Mouse (Mus musculus) cerebellum, adult 11-12 months (tissue): ENCODE results near the gene Sebox.

Experiments
- DNase-seq: peaks from one replicate; pipeline ENCODE4 v3.0.0; 2022

Gene Sebox

GRCm38 (mm10) chr11:78502909-78503650 lies at the start of gene Sebox:
TSS of gene Sebox (plus strand) at chr11:78503447.
- peak; percentile 93 for DNase-seq

DNA sequence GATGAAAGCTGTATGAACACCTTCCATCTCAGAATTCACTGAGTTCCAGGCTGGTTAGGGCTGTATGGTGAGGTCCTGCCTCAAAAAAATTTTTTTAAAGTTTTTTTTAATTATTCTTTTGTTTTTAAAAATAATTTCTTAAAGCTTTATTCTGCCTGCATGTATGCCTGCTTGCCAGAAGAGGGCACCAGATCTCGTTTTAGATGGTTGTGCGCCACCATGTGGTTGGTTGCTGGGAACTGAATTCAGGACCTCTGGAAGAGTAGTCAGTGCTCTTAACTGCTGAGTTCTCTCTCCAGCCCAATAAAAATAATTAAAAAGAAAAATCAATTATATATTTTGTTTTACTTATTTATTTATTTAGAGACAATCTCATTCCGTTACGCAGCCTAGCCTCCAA lies 49.6 kb upstream of the Sebox start:
- no peak for DNase-seq

- DNase-seq, result no peak
Measured at GRCm38 (mm10) chr11:78454276-78454675, 49.0 kb upstream of the Sebox start.

DNA sequence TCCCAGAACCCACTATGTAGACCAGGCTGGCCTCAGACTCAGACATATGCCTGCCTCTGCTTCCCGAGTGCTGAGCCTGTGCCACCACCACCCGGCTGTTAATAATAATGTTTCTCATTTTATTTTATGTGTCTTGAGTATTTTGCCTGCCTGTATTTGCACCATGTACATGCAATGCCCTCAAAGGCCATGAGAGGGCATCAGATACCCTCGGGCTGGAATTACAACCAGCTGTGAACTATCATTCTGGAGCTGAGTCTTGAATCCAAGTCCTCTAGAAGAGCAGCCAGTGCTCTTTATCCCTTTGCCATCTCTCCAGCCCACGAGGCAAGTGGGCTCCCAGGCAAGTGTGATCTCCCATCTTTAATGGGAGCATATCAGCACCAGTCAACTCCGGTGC lies 47.9 kb upstream of the Sebox start:
- DNase-seq, result no peak

DNA sequence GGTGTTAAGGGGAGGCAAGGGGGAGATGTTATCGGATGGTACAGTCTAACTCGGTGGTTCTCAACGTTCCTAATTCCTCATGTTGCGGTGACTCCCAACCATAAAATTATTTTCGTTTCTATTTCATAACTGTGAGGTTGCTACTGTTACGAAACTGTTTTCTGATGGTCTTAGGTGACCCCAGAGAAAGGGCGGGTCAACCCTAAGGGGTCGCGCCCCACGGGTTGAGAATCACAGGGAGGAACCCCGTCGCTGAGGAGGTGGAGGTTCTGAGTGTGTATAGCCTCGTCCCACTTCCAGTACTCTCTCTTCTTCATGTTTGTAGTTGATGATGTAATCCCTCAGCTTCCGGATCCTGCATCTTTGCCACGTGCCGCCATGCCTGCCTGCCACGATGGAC lies 44.5 kb upstream of the Sebox start:
- no peak for DNase-seq

DNA sequence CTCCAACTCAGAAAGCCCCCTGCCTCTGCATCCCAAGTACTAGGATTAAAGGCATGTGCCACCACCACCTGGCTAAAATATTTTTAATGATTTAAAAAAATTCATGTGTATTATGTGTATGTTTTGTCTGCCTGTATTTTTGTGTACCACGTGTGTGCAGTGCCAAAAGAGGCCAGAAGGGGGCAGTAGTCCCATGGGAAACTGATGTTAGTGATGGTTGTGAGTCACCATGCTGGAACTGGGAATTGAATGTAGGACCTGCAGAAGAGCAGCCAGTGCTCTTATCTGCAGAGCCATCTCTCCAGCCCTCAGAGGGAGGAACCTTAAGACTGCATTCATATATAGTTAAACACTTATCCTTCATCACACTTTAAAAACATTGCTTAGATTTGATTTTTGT lies 41.4 kb upstream of the Sebox start:
- no peak for DNase-seq

DNA sequence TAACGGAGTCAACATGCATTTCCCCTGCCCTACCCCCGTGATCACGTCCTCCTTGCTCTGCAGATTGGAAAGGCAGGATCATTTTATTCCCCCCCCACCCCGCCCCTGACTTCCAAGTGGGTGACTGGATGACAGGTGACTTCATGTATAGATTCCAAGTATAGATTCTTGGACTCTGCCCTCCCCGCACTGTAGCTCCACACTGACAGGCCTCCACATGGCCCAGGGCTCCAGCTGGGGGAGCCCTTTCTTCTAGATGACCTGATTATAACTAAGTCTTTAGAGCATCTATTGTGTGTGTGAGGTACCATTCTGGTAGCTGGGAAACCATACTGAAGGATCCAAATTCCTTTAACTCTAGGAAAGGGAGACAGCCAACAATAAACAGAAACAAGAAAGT lies 40.6 kb upstream of the Sebox start:
- no peak for DNase-seq

DNA sequence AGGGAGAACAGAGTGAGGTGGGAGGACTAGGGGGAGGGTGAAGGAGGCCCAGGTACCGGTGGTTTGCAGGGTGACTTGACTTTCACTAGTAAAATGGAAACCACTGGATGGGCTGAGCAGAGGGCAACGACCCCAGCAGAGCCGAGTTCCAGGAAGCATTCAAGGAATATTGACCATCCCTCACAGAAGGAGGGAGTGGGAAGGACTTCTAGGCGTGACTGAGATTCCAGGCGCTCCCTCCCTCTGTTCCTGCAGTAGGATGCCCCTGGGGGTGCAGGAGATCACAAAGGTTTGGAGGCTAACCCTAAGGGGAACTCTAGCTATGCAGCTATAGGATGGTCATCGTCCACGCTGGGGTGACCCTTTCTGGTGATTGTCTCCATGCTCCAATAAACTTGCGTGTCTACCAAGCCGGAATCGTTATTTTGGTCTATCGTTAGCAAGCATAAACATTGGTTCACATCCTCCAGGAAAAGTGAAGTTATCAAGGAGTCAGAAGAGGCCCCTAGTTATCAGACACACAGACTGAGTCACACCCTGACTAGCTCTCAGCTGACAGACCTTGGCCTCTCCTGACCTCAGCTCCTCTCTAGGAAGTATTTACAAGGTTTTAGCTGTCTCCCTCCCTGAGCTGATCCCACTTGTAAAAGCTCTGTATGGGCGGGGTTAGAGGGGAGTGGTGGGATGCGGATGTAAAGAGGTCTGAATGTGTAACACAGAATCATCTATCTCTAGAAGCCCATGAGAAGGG lies 39.8 kb upstream of the Sebox start:
- no peak for DNase-seq

DNA sequence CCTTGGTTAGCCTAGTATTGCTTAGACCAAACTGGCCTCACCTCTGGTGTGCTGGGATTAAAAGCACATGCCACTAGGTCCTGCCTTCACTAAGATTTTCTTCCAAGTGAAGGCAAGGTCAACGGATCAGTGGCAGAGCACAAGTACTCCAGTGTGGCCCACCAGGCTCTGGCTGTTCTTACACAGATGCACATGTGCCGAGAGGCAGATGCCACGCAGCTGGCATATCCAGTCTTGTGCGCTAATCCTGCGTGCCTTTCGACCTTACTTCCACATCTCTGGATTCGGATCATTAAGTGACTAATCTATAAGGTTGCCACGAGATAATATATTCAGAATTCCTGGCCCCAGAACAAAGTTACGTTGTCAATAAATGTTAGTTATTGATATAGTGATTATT lies 38.1 kb upstream of the Sebox start:
- DNase-seq, result no peak

GRCm38 (mm10) chr11:78465568-78466180 lies 37.6 kb upstream of the Sebox start, which contains the start of gene Slc46a1:
TSS of gene Slc46a1 (plus strand) at chr11:78465697.
- peak; percentile 55 for DNase-seq

DNA sequence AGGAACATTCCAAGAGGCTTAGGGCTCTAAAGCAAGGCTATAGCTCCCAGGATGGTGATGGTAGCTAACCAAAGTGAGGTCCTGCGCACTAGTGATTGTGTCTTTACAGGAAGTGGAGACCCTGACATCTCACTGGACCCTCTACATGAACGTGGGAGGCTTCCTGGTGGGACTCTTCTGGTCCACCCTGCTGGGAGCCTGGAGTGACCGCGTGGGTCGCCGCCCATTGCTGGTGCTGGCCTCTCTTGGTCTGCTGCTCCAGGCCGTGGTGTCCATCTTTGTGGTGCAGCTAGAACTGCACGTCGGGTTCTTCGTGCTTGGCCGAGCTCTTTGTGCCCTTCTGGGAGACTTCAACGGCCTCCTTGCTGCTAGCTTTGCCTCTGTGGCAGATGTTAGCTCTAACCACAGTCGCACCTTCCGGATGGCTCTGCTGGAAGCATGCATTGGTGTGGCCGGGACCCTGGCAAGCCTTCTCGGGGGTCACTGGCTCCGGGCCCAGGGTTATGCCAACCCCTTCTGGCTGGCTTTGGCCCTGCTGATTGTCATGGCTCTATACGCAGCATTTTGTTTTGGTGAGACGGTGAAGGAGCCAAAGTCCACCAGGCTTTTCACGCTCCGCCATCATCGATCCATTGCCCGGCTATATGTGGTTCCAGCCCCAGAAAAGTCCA lies 36.9 kb upstream of the Sebox start:
- no peak for DNase-seq

GRCm38 (mm10) chr11:78467515-78467914 lies 35.7 kb upstream of the Sebox start:
- no peak for DNase-seq

DNA sequence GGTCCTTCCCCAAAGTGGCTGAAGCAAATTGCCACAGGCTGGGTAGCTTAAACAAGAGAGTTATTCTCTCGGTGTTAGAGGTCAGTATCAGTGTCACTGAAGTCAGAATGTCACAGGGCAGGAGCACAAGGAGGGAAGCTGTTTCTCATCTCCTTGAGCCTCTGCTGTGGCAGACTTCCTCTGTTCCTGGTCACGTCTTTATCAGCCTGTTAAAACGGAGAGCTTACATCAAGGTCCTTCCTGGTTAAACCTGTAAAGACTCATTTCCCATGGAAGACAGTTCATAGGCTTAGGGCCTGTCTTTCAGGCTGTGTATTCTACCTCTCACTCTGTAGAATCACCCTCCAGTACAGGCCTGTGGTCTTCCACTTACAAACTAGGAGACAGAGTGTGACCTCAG lies 35.3 kb upstream of the Sebox start:
- no peak for DNase-seq

DNA sequence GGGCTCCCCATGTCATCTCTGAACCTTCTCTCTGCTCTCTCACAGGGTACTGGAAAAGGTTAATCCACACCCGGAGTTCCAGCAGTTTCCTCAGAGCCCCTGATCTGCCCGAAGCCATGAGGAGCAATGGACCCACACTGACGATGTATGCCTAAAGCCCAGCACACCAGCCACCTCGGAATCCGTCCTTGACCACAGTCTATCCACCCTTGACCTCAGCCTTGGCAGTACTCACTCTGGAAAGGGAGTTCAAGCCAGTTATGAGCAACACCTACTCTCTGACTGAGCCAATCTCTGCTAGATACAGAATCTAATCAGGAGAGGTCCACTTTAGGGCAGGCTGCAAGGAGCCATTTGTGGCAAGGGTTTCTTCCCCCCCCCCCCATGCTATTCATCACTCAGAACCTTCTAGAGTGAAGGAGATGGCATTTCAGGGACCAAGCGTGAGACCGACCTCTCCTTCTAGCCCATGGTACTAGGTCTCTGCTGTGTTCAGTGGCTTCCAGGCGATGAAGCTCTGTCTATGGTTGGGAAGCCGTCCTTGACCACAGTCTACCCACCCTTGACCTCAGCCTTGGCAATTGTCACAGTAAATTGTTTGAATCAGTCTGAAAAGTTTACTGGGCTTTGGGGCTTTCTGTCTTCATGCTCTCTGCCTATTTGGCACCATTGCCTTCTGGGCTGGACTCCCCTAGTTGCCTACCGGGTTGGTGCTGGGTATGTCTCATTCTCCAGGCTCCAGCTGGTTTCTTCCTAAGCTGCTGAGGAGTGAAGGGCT lies 31.7 kb upstream of the Sebox start:
- DNase-seq, result no peak

DNA sequence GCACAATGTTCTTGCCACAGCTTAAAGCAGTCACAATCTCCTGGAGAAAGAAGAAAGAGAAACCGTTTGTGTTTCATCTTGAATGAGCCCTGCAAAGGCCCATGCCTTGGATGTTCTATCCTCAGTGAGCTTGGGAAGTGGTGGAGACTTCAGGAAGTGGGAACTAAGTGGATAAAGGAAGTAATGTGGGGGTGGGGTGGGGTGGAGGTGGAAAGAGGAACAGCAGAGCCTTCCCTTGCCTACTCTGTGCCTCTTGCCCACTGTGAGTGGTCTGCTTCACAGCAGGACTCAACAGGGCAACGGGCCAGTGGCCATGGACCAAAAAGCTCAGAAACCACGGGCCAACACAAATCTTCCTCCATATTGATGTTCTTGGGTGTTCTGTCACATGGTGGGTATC lies 28.0 kb upstream of the Sebox start:
- DNase-seq, result no peak

DNA sequence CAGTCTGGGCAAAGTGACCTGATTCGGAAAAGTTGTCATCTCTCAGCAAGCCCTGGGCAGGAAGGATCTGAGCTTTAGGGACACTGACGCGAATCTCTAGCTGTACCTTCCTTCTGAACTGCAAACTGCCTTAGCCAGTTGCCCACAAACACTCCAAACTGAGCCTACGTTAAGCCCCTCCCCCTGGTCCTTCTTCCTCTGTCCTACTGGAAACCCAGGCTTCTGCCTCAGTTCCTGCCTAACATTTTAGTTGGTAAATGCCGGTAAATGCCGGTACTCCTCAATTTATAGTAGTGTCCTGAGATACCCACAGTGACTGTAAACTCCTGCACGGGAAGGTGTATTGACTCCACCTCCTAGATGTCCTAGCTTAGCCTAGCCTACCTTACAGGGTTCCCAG lies 19.6 kb upstream of the Sebox start:
- DNase-seq, result peak; percentile 2

- peak; percentile 76 for DNase-seq
Measured at GRCm38 (mm10) chr11:78488168-78488567, 15.1 kb upstream of the Sebox start.

GRCm38 (mm10) chr11:78490781-78491241 lies 12.4 kb upstream of the Sebox start:
- peak; percentile 76 for DNase-seq

GRCm38 (mm10) chr11:78495904-78496303 lies 7.3 kb upstream of the Sebox start:
- no peak for DNase-seq

- DNase-seq, result peak; percentile 82
Measured at GRCm38 (mm10) chr11:78497071-78497541, 6.1 kb upstream of the Sebox start.

GRCm38 (mm10) chr11:78497544-78498522 lies 5.4 kb upstream of the Sebox start, which contains the start of gene Sarm1:
TSS of gene Sarm1 (minus strand) at chr11:78497754.
- DNase-seq, result peak; percentile 98
